Mouse (Mus musculus) lung, postnatal 0 days (tissue): ENCODE results near the gene Vmn1r49. TPM values are rescaled to one million over a fixed set of nuclear protein-coding genes. Genes with fewer than 3 reads are reported as not detected.
"Not testable (repeated sequence)": the region's sequence is repeated elsewhere in the genome, so short reads cannot be mapped to it uniquely, and the experiment has no call there.

Source experiments
- ATAC-seq: fragments of 200-750 bp; cut with Nextera tagmentation; 2 replicates; pipeline ENCODE4 v1.8.0; 2017; ENCODE audit warnings: moderate library complexity
- DNase-seq: peaks from one replicate; pipeline ENCODE4 v3.0.0-alpha.2; 2016; ENCODE audit warnings: low spot score
- H3K27ac ChIP-seq: fragments of 300-500 bp; sonication (generic); 2 replicates; pipeline ENCODE4 v1.5.1; 2014; ENCODE audit warnings: antibody characterized with exemption, mild to moderate bottlenecking, low read length, mixed read lengths
- H3K27me3 ChIP-seq: fragments of 300-500 bp; sonication (generic); replicated peaks from 2 replicates; pipeline ENCODE4 v1.6.1; 2014; ENCODE audit warnings: low read length, mixed read lengths; ENCODE audit not compliant: insufficient read depth
- H3K36me3 ChIP-seq: fragments of 300-500 bp; sonication (generic); 2 replicates; pipeline ENCODE4 v1.6.1; 2014; ENCODE audit warnings: low read length, mixed read lengths; ENCODE audit not compliant: insufficient read depth
- H3K4me1 ChIP-seq: fragments of 300-500 bp; sonication (generic); 2 replicates; pipeline ENCODE4 v1.6.1; 2014; ENCODE audit warnings: antibody characterized with exemption, low read depth, low read length, mixed read lengths; ENCODE audit not compliant: insufficient read depth
- H3K4me2 ChIP-seq: fragments of 300-500 bp; sonication (generic); replicated peaks from 2 replicates; pipeline ENCODE4 v1.6.1; 2014; ENCODE audit warnings: low read depth, mild to moderate bottlenecking, low read length, moderate library complexity, mixed read lengths
- H3K4me3 ChIP-seq: fragments of 300-500 bp; sonication (generic); 2 replicates; pipeline ENCODE4 v1.5.1; 2014; ENCODE audit warnings: low read depth, low read length
- H3K9ac ChIP-seq: fragments of 300-500 bp; sonication (generic); replicated peaks from 2 replicates; pipeline ENCODE4 v1.6.1; 2014; ENCODE audit warnings: low read depth, mild to moderate bottlenecking
- H3K9me3 ChIP-seq: fragments of 300-500 bp; sonication (generic); 2 replicates; pipeline ENCODE4 v1.6.1; 2016; ENCODE audit warnings: low read length, mixed read lengths
- CTCF ChIP-seq: IDR thresholded peaks from 2 replicates; pipeline ENCODE4 v1.5.1; 2016; ENCODE audit warnings: antibody characterized with exemption, mild to moderate bottlenecking
- EP300 ChIP-seq: IDR thresholded peaks from 2 replicates; pipeline ENCODE4 v1.6.1; 2016; ENCODE audit warnings: antibody characterized with exemption, mild to moderate bottlenecking, control low read depth
- WGBS: fragments of 180-500 bp; shearing (Covaris S2); extraction: QIAGEN DNeasy Blood & Tissue Kit; methylation state at CpG from one replicate; pipeline ENCODE4 v1.1.7; 2014; 5-methylcytosine and 5-hydroxymethylcytosine counted together
- polyA plus RNA-seq: library from polyadenylated mRNA; unstranded; fragments of >200 nt; fragmentation: Nextera tagmentation; extraction: Ambion mirVana; gene quantifications from 2 replicates; pipeline ENCODE4 v1.2.1, GENCODE M21; 2015

The Vmn1r49 gene
- polyA plus RNA-seq: not detected in 2 replicates

GRCm38 (mm10) chr6:90078406-90078805 is at the start of gene Vmn1r49:
TSS of gene Vmn1r49 (minus strand) at chr6:90078506.
- H3K27me3 ChIP-seq: no peaks in the 10 kb centered on the region
- H3K4me2 ChIP-seq: no peak within 1 kb of the TSS
- DNase-seq: no peak
- H3K4me1 ChIP-seq: no peaks in the 10 kb centered on the region
- no peak within 1 kb of the TSS for H3K27ac ChIP-seq
- no peak within 1 kb of the TSS for H3K4me3 ChIP-seq
- H3K9me3 ChIP-seq: no peaks in the 10 kb centered on the region
- ATAC-seq: no peak
- H3K36me3 ChIP-seq: no peaks in the 10 kb centered on the region
- TF ChIP-seq CTCF (no peak), EP300 (no peak)
- no peak within 1 kb of the TSS for H3K9ac ChIP-seq
- 68% methylated on average over 4 of the region's 4 CpGs for WGBS

- H3K9me3 ChIP-seq, H3K27ac ChIP-seq, H3K4me3 ChIP-seq, H3K9ac ChIP-seq, H3K4me2 ChIP-seq, H3K27me3 ChIP-seq, H3K4me1 ChIP-seq, H3K36me3 ChIP-seq, DNase-seq, ATAC-seq: not testable (repeated sequence)
- WGBS: 89% methylated on average over 1 of the region's 1 CpGs
Measured at GRCm38 (mm10) chr6:90122296-90122695, 44.0 kb upstream of the Vmn1r49 start, which contains the start of gene Vmn1r51. TSS of gene Vmn1r51 (plus strand) at chr6:90122596.

- Histone ChIP-seq H3K36me3 (no peaks in the 10 kb centered on the region), H3K4me1 (no peaks in the 10 kb centered on the region), H3K4me2 (no peak within 1 kb of the TSS), H3K4me3 (no peak within 1 kb of the TSS), H3K27ac (no peak within 1 kb of the TSS), H3K9ac (no peak within 1 kb of the TSS), H3K27me3 (no peaks in the 10 kb centered on the region), H3K9me3 (no peaks in the 10 kb centered on the region; the same call in 1 of the 2 replicates)
- DNase-seq: no peak
- ATAC-seq: no peak
- TF ChIP-seq CTCF (no peak), EP300 (no peak)
- 58% methylated on average over 2 of the region's 2 CpGs for WGBS
Measured at GRCm38 (mm10) chr6:90101130-90101529, 22.8 kb upstream of the Vmn1r49 start, which contains the start of gene Vmn1r50. TSS of gene Vmn1r50 (plus strand) at chr6:90101430.

- no peaks in the 10 kb centered on the region for H3K36me3 ChIP-seq
- DNase-seq: no peak
- H3K4me2 ChIP-seq: no peak overlapping the region
- H3K27ac ChIP-seq: no peak overlapping the region
- 87% methylated on average over 2 of the region's 2 CpGs for WGBS
- ATAC-seq: no peak
- TF ChIP-seq CTCF: no peak
- no peak for TF ChIP-seq EP300
- H3K4me1 ChIP-seq: no peaks in the 10 kb centered on the region
- H3K27me3 ChIP-seq: no peaks in the 10 kb centered on the region
- no peaks in the 10 kb centered on the region; the same call in 1 of the 2 replicates for H3K9me3 ChIP-seq
- no peak overlapping the region for H3K9ac ChIP-seq
- no peak overlapping the region for H3K4me3 ChIP-seq
Measured at GRCm38 (mm10) chr6:90100566-90100965, 22.3 kb upstream of the Vmn1r49 start.

- WGBS: no CpG with 5 or more reads among the region's 2 CpGs
Measured at GRCm38 (mm10) chr6:90036741-90037140, 41.6 kb downstream of the Vmn1r49 start, which contains the start of gene Vmn1r48. TSS of gene Vmn1r48 (minus strand) at chr6:90036841.

More at GRCm38 (mm10) chr6:90036741-90037140, 41.6 kb downstream of the Vmn1r49 start, which contains the start of gene Vmn1r48:
- H3K27ac ChIP-seq, H3K9me3 ChIP-seq, H3K36me3 ChIP-seq, H3K4me1 ChIP-seq, H3K4me3 ChIP-seq, H3K27me3 ChIP-seq, DNase-seq, H3K4me2 ChIP-seq, H3K9ac ChIP-seq, ATAC-seq: not testable (repeated sequence)

Other genes with a start within 250 kb of the Vmn1r49 start
- gene Vmn1r42, start 202.1 kb downstream of the Vmn1r49 start, polyA plus RNA-seq: not detected in 2 replicates
- gene Vmn1r43, start 202.1 kb downstream of the Vmn1r49 start, polyA plus RNA-seq: 0.01 and 0.02 TPM in 2 replicates
- not detected in 2 replicates for gene Vmn1r44, start 194.8 kb downstream of the Vmn1r49 start, polyA plus RNA-seq
- not detected in 2 replicates for gene Vmn1r45, start 137.9 kb downstream of the Vmn1r49 start, polyA plus RNA-seq
- gene Vmn1r46, start 109.2 kb downstream of the Vmn1r49 start, polyA plus RNA-seq: not detected in 2 replicates
- not detected in 2 replicates for gene Vmn1r47, start 62.4 kb downstream of the Vmn1r49 start, polyA plus RNA-seq
- gene Vmn1r48, start 41.7 kb downstream of the Vmn1r49 start, polyA plus RNA-seq: not detected in 2 replicates
- gene Vmn1r50, start 22.9 kb upstream of the Vmn1r49 start, polyA plus RNA-seq: not detected in 2 replicates
- not detected in 2 replicates for gene Vmn1r51, start 44.1 kb upstream of the Vmn1r49 start, polyA plus RNA-seq
- gene Vmn1r52, start 96.3 kb upstream of the Vmn1r49 start, polyA plus RNA-seq: not detected in 2 replicates
- gene V1ra8, start 124.3 kb upstream of the Vmn1r49 start, polyA plus RNA-seq: not detected in 2 replicates
- not detected in 2 replicates for gene Vmn1r53, start 145.9 kb upstream of the Vmn1r49 start, polyA plus RNA-seq
- not detected in 2 replicates for gene Vmn1r54, start 167.8 kb upstream of the Vmn1r49 start, polyA plus RNA-seq
- gene BC048671, start 222.7 kb upstream of the Vmn1r49 start, polyA plus RNA-seq: not detected in 2 replicates
- gene Chst13, start 246.7 kb upstream of the Vmn1r49 start, polyA plus RNA-seq: 0.08 and 0.10 TPM in 2 replicates